Comparison of ENCODE assay signal across 9 mouse cellular contexts in the genomic region with DNA sequence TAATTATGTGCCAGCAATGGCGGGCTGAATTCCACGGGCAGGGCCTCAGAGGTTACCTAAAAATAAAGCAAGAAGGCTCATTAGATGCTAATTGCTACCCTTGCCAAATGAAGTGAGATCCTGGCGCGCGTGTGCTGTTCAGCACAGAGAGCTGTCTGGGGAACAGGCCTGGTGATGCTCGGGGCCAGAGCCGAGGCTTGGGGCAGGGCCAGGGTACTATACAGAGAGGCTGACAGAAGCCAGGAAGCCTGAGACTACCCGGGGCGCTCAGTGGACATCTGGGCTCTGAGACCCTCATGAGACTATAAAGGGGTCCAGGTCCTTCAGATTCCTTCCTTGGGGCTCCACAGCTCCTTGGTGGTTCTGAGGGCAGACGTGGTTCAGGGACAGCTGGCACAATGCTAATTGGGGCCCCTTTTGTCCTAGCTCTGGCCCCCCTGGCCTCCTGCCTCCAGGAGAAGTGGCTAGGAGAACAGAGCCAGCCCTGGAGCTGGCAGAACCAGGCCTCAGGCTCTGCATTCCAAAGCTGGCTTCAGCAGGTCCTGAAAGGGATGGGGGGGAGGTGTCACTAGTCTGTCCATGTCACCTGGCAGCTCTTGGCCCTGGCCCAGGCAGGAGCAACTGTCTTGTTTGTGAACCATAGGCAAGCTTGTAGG.
DNase-seq lines count a peak whose midpoint lies in the region; ATAC-seq and TF ChIP-seq lines count a peak whose summit lies in the region.
"Had no signal": no experiment of that assay in that cellular context is flagged by ENCODE, and none has a peak within 500 bp of the region (broad histone marks: within the 10 kb centered on the region; RNA-seq: fewer than 3 reads in every experiment).

No protein-coding gene starts in this region.

- H3K27ac ChIP-seq in stomach, embryonic 15.5 days, result peak overlapping the region; percentile 57
- no peak overlapping the region for H3K27ac ChIP-seq in stomach, postnatal 0 days (replicated peaks)
- peak overlapping the region; percentile 42; the same call in 1 of the 2 replicates for H3K27ac ChIP-seq in intestine, embryonic 16.5 days (ENCODE audit: low read length)
- H3K27ac ChIP-seq in lung, postnatal 0 days (ENCODE audit: low read length), result no peak overlapping the region
- H3K27ac ChIP-seq: heart, embryonic 13.5 days had no signal

- H3K4me2 ChIP-seq in stomach, embryonic 15.5 days, result no peak overlapping the region
- H3K4me2 ChIP-seq in stomach, postnatal 0 days (replicated peaks; ENCODE audit: low read depth), result no peak overlapping the region
- no peak overlapping the region for H3K4me2 ChIP-seq in intestine, embryonic 16.5 days (ENCODE audit: low read depth, low read length)
- H3K4me2 ChIP-seq in lung, postnatal 0 days (replicated peaks; ENCODE audit: low read depth, low read length), result no peak overlapping the region
- H3K4me2 ChIP-seq: heart, embryonic 13.5 days had no signal

- DNase-seq in stomach, postnatal 0 days (ENCODE audit: low spot score), result no peak
- DNase-seq in frontal cortex, postnatal 10 days (ENCODE audit: low spot score in 2 of 2), result peak; percentile 53 to 61
- DNase-seq in lung, postnatal 0 days (ENCODE audit: low spot score), result peak; percentile 72
- DNase-seq in right cerebral cortex, postnatal 36 days (ENCODE audit: low spot score in 2 of 2), result peak; percentile 17 to 18
- no peak for DNase-seq in urinary bladder, adult 18-20 months (ENCODE audit: low spot score in 2 of 2)
- DNase-seq in adrenal gland, adult 18-20 months (ENCODE audit: low spot score in 2 of 2), result no peak

- TF ChIP-seq CTCF in stomach, postnatal 0 days (IDR thresholded peaks at IDR 0.05; ENCODE audit: low read depth), result no peak
- TF ChIP-seq CTCF in lung, postnatal 0 days (IDR thresholded peaks at IDR 0.05), result no peak

- no peak overlapping the region for H3K9ac ChIP-seq in stomach, embryonic 15.5 days
- no peak overlapping the region for H3K9ac ChIP-seq in stomach, postnatal 0 days (ENCODE audit: low read length)
- no peak overlapping the region for H3K9ac ChIP-seq in intestine, embryonic 16.5 days (ENCODE audit: low read depth, low read length)
- no peak overlapping the region for H3K9ac ChIP-seq in lung, postnatal 0 days (replicated peaks; ENCODE audit: low read depth)
- H3K9ac ChIP-seq: heart, embryonic 13.5 days had no signal

- no peaks in the 10 kb centered on the region for H3K9me3 ChIP-seq in stomach, embryonic 15.5 days
- H3K9me3 ChIP-seq in stomach, postnatal 0 days (ENCODE audit: control insufficient read depth, low read length), result no peaks in the 10 kb centered on the region
- 0 out of 2 replicates have a peak, but pooled peaks cover under 1% of the 10 kb centered on the region for H3K9me3 ChIP-seq in intestine, embryonic 16.5 days (ENCODE audit: control insufficient read depth, low read length)
- no peaks in the 10 kb centered on the region for H3K9me3 ChIP-seq in lung, postnatal 0 days (ENCODE audit: low read length)

- H3K4me3 ChIP-seq in stomach, embryonic 15.5 days (replicated peaks), result no peak overlapping the region
- H3K4me3 ChIP-seq in stomach, postnatal 0 days (ENCODE audit: low read depth, low read length), result no peak overlapping the region
- no peak overlapping the region for H3K4me3 ChIP-seq in intestine, embryonic 16.5 days (ENCODE audit: low read length)
- H3K4me3 ChIP-seq in lung, postnatal 0 days (ENCODE audit: low read depth, low read length), result no peak overlapping the region
- H3K4me3 ChIP-seq: heart, embryonic 13.5 days had no signal

- H3K36me3 ChIP-seq in stomach, embryonic 15.5 days, result no peaks in the 10 kb centered on the region
- H3K36me3 ChIP-seq in stomach, postnatal 0 days (ENCODE audit: control insufficient read depth, insufficient read depth, low read length), result no peaks in the 10 kb centered on the region
- H3K36me3 ChIP-seq in intestine, embryonic 16.5 days (ENCODE audit: control insufficient read depth, insufficient read depth, low read length), result no peaks in the 10 kb centered on the region
- no peaks in the 10 kb centered on the region for H3K36me3 ChIP-seq in lung, postnatal 0 days (ENCODE audit: insufficient read depth, low read length)
- H3K36me3 ChIP-seq: heart, embryonic 13.5 days had no signal

- H3K27me3 ChIP-seq in stomach, embryonic 15.5 days (replicated peaks), result no peaks in the 10 kb centered on the region
- H3K27me3 ChIP-seq in stomach, postnatal 0 days (ENCODE audit: control insufficient read depth, insufficient read depth, low read length), result no peaks in the 10 kb centered on the region
- no peaks in the 10 kb centered on the region for H3K27me3 ChIP-seq in intestine, embryonic 16.5 days (replicated peaks; ENCODE audit: control insufficient read depth, insufficient read depth, low read length)
- H3K27me3 ChIP-seq in lung, postnatal 0 days (replicated peaks; ENCODE audit: insufficient read depth, low read length), result no peaks in the 10 kb centered on the region

- no peak for TF ChIP-seq EP300 in stomach, postnatal 0 days (optimal IDR thresholded peaks at IDR 0.05)
- TF ChIP-seq EP300 in lung, postnatal 0 days (IDR thresholded peaks at IDR 0.05), result no peak

- 37% methylated on average over 10 of the region's 10 CpGs for WGBS in stomach, embryonic 15.5 days
- WGBS in stomach, postnatal 0 days, result 36% methylated on average over 10 of the region's 10 CpGs
- WGBS in intestine, embryonic 16.5 days, result 37% methylated on average over 10 of the region's 10 CpGs
- WGBS in lung, postnatal 0 days, result 34% methylated on average over 10 of the region's 10 CpGs

- H3K4me1 ChIP-seq in stomach, embryonic 15.5 days, result peaks cover 16% of the 10 kb centered on the region; the same call in 1 of the 2 replicates
- no peaks in the 10 kb centered on the region for H3K4me1 ChIP-seq in stomach, postnatal 0 days (replicated peaks; ENCODE audit: control insufficient read depth, insufficient read depth)
- H3K4me1 ChIP-seq in intestine, embryonic 16.5 days (ENCODE audit: control insufficient read depth, insufficient read depth, low read length), result peaks cover 10% of the 10 kb centered on the region; the same call in 1 of the 2 replicates
- no peaks in the 10 kb centered on the region for H3K4me1 ChIP-seq in lung, postnatal 0 days (ENCODE audit: insufficient read depth, low read depth, low read length)

- 0 out of 2 replicates have a peak, but pooled peaks have one; percentile 41 for ATAC-seq in stomach, embryonic 15.5 days (ENCODE audit: insufficient read depth, low FRiP score, low read depth)
- no peak for ATAC-seq in stomach, postnatal 0 days (ENCODE audit: low FRiP score, low TSS enrichment)
- ATAC-seq in intestine, embryonic 16.5 days, result peak; percentile 63; the same call in 1 of the 2 replicates
- ATAC-seq in lung, postnatal 0 days, result peak; percentile 75

Comparison
In these comparisons a context has a peak if more than half of its experiments do, and no peak if none do; other contexts are left out.
1. H3K27ac ChIP-seq: peak in stomach, embryonic 15.5 days (single experiment) and intestine, embryonic 16.5 days (single experiment); none in stomach, postnatal 0 days (single experiment) and lung, postnatal 0 days (single experiment).
2. DNase-seq: peak in frontal cortex, postnatal 10 days (2 of 2), lung, postnatal 0 days (single experiment) and right cerebral cortex, postnatal 36 days (2 of 2); none in stomach, postnatal 0 days (single experiment), urinary bladder, adult 18-20 months (0 of 2) and adrenal gland, adult 18-20 months (0 of 2).